Mouse (Mus musculus): ENCODE data around the gene Gm28372.
A peak's percentile ranks its signal among the peaks of the same experiment; 100 is the strongest.

Gm28372 gene

DNA sequence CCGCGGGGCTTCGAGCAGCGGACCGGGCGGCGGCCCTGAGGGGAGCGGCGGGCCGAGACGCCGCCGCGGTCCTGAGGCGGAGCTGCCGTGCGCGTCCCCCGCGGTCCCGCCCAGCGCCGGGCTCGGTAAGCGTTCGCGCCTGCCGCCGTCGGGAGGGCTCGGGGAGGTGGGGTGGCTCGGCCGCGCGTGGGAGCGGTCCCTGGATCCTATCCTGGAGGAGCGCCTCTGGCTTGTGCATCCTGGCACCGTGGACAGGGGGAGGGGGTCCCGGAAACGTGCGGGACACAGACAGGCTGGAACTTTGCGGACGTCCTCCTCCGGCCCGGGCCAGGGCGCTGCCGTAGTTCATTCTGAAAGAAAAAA is 45.4 kb downstream of the Gm28372 start:
- DNase-seq (ENCODE audit: extremely low read depth, insufficient read length, low spot score), result peak; percentile 84

DNA sequence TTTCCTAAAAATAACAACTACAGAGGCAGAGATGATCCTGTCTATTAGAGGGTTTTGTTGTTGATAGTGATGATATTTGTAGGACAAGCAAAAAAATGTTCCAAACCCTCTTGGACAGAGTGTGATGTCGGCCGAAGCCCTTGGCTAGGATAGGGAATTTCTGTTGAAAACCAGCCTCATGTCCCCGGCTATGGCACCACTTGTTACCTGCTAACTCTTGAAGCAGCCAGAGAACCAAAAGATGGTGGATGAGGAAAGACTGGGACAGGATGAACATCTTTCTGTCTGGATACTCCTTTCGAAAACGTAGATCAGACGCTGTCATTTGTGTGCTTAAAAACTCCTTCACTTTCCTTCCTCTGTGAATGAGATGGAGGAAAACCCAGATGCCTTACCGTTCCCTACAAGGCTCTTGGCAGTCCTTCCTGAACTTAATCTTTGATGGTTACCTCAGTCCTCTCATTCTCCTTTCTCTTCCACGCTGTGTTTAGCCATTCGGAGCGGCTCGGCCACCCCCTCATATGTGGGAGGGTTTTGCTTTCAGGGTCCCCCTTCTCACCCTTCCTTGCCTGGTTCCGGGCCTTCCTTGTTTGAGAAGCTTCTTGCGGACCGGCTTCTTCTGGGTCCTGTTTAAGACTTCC is 46.2 kb downstream of the Gm28372 start:
- no peak for DNase-seq (ENCODE audit: extremely low read depth, insufficient read length, low spot score)

DNA sequence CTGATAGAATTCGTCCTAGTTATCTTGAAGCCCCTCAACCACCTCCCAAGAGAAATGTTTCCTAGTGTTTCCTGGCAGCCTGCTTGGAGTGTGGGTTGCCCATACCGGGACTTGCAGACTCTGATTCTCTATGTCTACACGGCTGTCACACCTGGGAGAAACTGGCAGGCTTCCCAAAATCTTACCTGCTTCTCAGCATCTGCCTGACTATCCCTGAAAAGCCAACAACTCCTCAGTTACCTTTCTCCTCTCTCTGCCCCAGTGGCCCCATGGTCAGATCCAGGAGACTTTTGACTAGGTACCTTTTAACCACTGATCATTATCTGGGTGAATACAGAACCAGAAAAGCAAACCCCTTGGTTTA is 46.7 kb downstream of the Gm28372 start:
- no peak for DNase-seq (ENCODE audit: extremely low read depth, insufficient read length, low spot score)

DNA sequence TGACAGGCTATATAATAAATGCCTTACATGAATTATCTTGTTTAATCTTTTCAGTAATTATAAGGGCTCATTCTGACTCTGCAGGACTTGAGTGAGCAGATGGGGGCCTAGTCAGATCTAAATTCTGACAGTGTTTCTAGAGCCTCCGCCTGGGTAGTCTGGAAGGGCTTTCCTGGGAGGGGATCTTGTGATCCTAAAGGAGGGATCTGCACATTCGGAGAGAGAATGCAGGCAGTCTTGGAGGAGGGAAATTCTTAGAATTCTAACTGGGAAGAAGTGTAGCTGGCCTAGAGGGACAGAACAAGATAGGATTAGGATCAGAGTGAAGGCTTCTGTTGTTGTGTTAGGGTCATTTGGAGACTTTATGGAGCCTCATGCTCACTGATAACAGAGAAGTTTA is 47.2 kb downstream of the Gm28372 start:
- DNase-seq (ENCODE audit: extremely low read depth, insufficient read length, low spot score), result no peak

DNA sequence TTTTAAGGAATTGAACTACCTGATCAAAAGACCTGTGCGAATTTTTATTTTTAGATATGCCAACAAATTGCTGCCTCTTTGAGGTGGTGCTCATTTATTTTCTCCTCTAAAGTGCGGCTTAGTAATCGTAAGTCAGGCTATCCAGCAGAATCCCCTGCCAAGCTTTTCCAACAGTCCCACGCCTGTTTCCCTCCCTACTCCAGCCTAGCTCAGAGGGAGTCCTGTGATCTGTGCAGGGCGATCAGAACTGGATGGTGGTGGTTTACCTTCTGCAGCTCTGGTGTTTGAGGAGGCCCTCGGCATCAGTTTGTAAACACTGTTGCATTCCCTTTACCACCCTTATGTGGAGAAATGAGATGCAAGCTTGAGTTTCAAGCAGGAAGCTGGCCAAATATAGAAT is 48.4 kb downstream of the Gm28372 start:
- no peak for DNase-seq (ENCODE audit: extremely low read depth, insufficient read length, low spot score)

DNA sequence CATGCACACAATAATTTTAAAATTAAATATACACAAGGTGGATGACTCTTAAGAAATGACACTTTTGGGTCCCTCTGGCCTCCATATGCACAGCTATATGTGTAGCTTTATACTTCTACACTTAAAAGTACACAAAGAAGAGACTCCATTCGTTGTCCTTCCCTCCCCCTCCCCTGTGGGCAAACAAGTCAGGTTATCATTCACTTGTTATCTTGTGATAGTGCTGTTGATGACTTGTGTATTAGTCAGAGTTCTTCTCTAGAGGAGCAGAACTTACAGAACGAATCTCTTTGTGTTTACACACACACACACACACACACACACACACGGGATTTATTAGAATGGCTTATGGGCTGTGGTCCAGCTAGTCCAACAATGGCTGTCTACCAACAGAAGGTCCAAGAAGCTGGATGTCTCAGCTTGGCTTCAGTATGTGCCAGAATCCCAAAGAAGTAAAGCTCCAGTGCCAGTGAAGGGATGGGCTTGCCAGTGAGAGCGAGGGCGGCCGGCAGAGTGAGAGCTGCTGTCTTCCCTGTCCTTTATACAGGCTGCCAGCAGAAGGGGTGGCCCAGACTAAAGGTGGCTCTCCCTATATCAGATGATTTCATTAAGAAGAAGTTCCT is 49.8 kb downstream of the Gm28372 start:
- no peak for DNase-seq (ENCODE audit: extremely low read depth, insufficient read length, low spot score)
